Mouse (Mus musculus) CH12.LX (cell line): Measurements from ENCODE around the gene Slc35a5. TPM values are rescaled to one million over a fixed set of nuclear protein-coding genes. Genes with fewer than 3 reads are reported as not detected.

Experiments
- DNase-seq: peaks from one replicate; pipeline ENCODE4 v3.0.0-alpha.2; 2013; ENCODE audit errors: extremely low read depth
- H3K27ac ChIP-seq: 2 replicates; pipeline ENCODE4 v1.5.1; 2012; ENCODE audit warnings: low read depth, mild to moderate bottlenecking, control low read depth, moderate library complexity; ENCODE audit not compliant: insufficient read depth
- H3K27me3 ChIP-seq: replicated peaks from 2 replicates; pipeline ENCODE3; 2012; ENCODE audit warnings: inconsistent platforms
- H3K36me3 ChIP-seq, 2 experiments: replicated peaks in 1 of 2; 2 replicates each; pipeline versions ENCODE3 to v1.6.1; 2012; ENCODE audit warnings: inconsistent platforms in 1 of 2, low read length in 1 of 2, mild to moderate bottlenecking in 1 of 2, mixed read lengths in 1 of 2, moderate library complexity in 1 of 2; ENCODE audit not compliant: control insufficient read depth in 1 of 2, insufficient read depth in 1 of 2
- H3K4me1 ChIP-seq, 2 experiments: 2 replicates each; pipeline ENCODE4 v1.6.1; 2012; ENCODE audit warnings: inconsistent platforms in 1 of 2, moderate library complexity in 1 of 2; ENCODE audit not compliant: insufficient read depth in 2 of 2, control insufficient read depth in 1 of 2
- H3K4me2 ChIP-seq: 2 replicates; pipeline ENCODE4 v1.6.1; 2012; ENCODE audit warnings: low read depth, mild to moderate bottlenecking, control low read depth; ENCODE audit not compliant: poor library complexity, insufficient read depth, severe bottlenecking
- H3K4me3 ChIP-seq, 3 experiments: fragments of 150-350 bp in 1 of 3; sonication (generic) in 1 of 3; replicated peaks in 1 of 3; 2 replicates each; pipeline versions ENCODE3 to v1.5.1; 2011 to 2012; ENCODE audit warnings: low read depth in 2 of 3, low read length in 2 of 3, mild to moderate bottlenecking in 2 of 3, moderate library complexity in 2 of 3, control low read depth in 1 of 3, improper control_type of control experiment in 1 of 3, inconsistent platforms in 1 of 3, mixed read lengths in 1 of 3; ENCODE audit not compliant: poor library complexity in 1 of 3
- H3K79me2 ChIP-seq: replicated peaks from 2 replicates; pipeline ENCODE4 v1.6.1; 2012; ENCODE audit warnings: mild to moderate bottlenecking, moderate library complexity; ENCODE audit not compliant: control insufficient read depth, poor library complexity, insufficient read depth, severe bottlenecking; ENCODE audit errors: extremely low read depth
- H3K9ac ChIP-seq: 2 replicates; pipeline ENCODE4 v1.6.1; 2012; ENCODE audit warnings: low read depth, mild to moderate bottlenecking, control low read depth, moderate library complexity; ENCODE audit not compliant: insufficient read depth
- H3K9me3 ChIP-seq: replicated peaks from 2 replicates; pipeline ENCODE3; 2012; ENCODE audit warnings: low read length, inconsistent platforms, mixed read lengths
- BHLHE40 ChIP-seq: IDR thresholded peaks from 2 replicates; pipeline ENCODE4 v1.6.1; 2011; ENCODE audit warnings: mild to moderate bottlenecking, low read depth, low read length, improper control_type of control experiment
- CHD1 ChIP-seq: IDR thresholded peaks from 2 replicates; pipeline ENCODE4 v1.6.1; 2012; ENCODE audit warnings: low read depth, low read length, improper control_type of control experiment, inconsistent platforms
- CHD2 ChIP-seq: IDR thresholded peaks from 2 replicates; pipeline ENCODE4 v1.6.1; 2011; ENCODE audit warnings: low read length, improper control_type of control experiment
- ELF1 ChIP-seq: IDR thresholded peaks from 2 replicates; pipeline ENCODE4 v1.6.1; 2014; ENCODE audit warnings: low read depth, mild to moderate bottlenecking, inconsistent platforms, low read length, improper control_type of control experiment
- EP300 ChIP-seq: IDR thresholded peaks from 2 replicates; pipeline ENCODE4 v1.6.1; 2011; ENCODE audit warnings: low read length, improper control_type of control experiment
- ETS1 ChIP-seq: conservative IDR thresholded peaks from 2 replicates; pipeline ENCODE4 v1.6.1; 2012; ENCODE audit warnings: low read depth, mild to moderate bottlenecking, inconsistent platforms, low read length, improper control_type of control experiment, moderate library complexity
- GABPA ChIP-seq: IDR thresholded peaks from 2 replicates; pipeline ENCODE4 v1.6.1; 2012; ENCODE audit warnings: low read depth, low read length, improper control_type of control experiment, inconsistent platforms; ENCODE audit not compliant: insufficient replicate concordance
- HCFC1 ChIP-seq: IDR thresholded peaks from 2 replicates; pipeline ENCODE4 v1.6.1; 2012; ENCODE audit warnings: low read depth, mild to moderate bottlenecking, inconsistent platforms, low read length, improper control_type of control experiment
- IRF4 ChIP-seq: IDR thresholded peaks from 2 replicates; pipeline ENCODE4 v1.6.1; 2014; ENCODE audit warnings: low read depth, mild to moderate bottlenecking, inconsistent platforms, low read length, improper control_type of control experiment
- JUN ChIP-seq: IDR thresholded peaks from 2 replicates; pipeline ENCODE4 v1.6.1; 2011; ENCODE audit warnings: low read depth, mild to moderate bottlenecking, low read length, improper control_type of control experiment, moderate library complexity; ENCODE audit not compliant: insufficient read depth
- JUND ChIP-seq: conservative IDR thresholded peaks from 2 replicates; pipeline ENCODE4 v1.6.1; 2011; ENCODE audit warnings: low read depth, low read length, improper control_type of control experiment
- KAT2A ChIP-seq: IDR thresholded peaks from 2 replicates; pipeline ENCODE4 v1.6.1; 2012; ENCODE audit warnings: low read length, improper control_type of control experiment, inconsistent platforms; ENCODE audit not compliant: insufficient replicate concordance
- MAFK ChIP-seq: IDR thresholded peaks from 2 replicates; pipeline ENCODE4 v1.6.1; 2011; ENCODE audit warnings: low read length, improper control_type of control experiment; ENCODE audit not compliant: insufficient replicate concordance
- MAX ChIP-seq: IDR thresholded peaks from 2 replicates; pipeline ENCODE4 v1.6.1; 2011; ENCODE audit warnings: low read length, improper control_type of control experiment
- MAZ ChIP-seq: IDR thresholded peaks from 2 replicates; pipeline ENCODE4 v1.6.1; 2012; ENCODE audit warnings: low read depth, mild to moderate bottlenecking, inconsistent platforms, low read length, improper control_type of control experiment, moderate library complexity
- MEF2A ChIP-seq: IDR thresholded peaks from 2 replicates; pipeline ENCODE4 v1.6.1; 2014; ENCODE audit warnings: low read depth, mild to moderate bottlenecking, inconsistent platforms, low read length, improper control_type of control experiment, borderline replicate concordance
- MXI1 ChIP-seq: IDR thresholded peaks from 2 replicates; pipeline ENCODE4 v1.6.1; 2011; ENCODE audit warnings: mild to moderate bottlenecking, low read depth, low read length, improper control_type of control experiment
- MYC ChIP-seq: IDR thresholded peaks from 2 replicates; pipeline ENCODE4 v1.6.1; 2011; ENCODE audit warnings: low read depth, mild to moderate bottlenecking, improper control_type of control experiment, low read length
- NELFE ChIP-seq: IDR thresholded peaks from 2 replicates; pipeline ENCODE4 v1.6.1; 2011; ENCODE audit warnings: low read depth, low read length, improper control_type of control experiment
- NRF1 ChIP-seq: IDR thresholded peaks from 2 replicates; pipeline ENCODE4 v1.6.1; 2014; ENCODE audit warnings: low read depth, mild to moderate bottlenecking, inconsistent platforms, low read length, improper control_type of control experiment, moderate library complexity
- PAX5 ChIP-seq: IDR thresholded peaks from 2 replicates; pipeline ENCODE4 v1.6.1; 2012; ENCODE audit warnings: low read length, inconsistent platforms, mixed read lengths
- POLR2AphosphoS2 ChIP-seq: IDR thresholded peaks from 2 replicates; pipeline ENCODE4 v1.6.1; 2011; ENCODE audit warnings: low read depth, low read length, improper control_type of control experiment
- RAD21 ChIP-seq: IDR thresholded peaks from 2 replicates; pipeline ENCODE4 v1.6.1; 2011; ENCODE audit warnings: low read depth, mild to moderate bottlenecking, low read length, improper control_type of control experiment, moderate library complexity
- RCOR1 ChIP-seq: conservative IDR thresholded peaks from 2 replicates; pipeline ENCODE4 v1.6.1; 2012; ENCODE audit warnings: low read depth, mild to moderate bottlenecking, inconsistent platforms, low read length, improper control_type of control experiment
- SIN3A ChIP-seq: IDR thresholded peaks from 2 replicates; pipeline ENCODE4 v1.6.1; 2012; ENCODE audit warnings: low read length, improper control_type of control experiment, inconsistent platforms
- SMC3 ChIP-seq: IDR thresholded peaks from 2 replicates; pipeline ENCODE4 v1.6.1; 2011; ENCODE audit warnings: low read depth, low read length, improper control_type of control experiment
- TBP ChIP-seq: conservative IDR thresholded peaks from 2 replicates; pipeline ENCODE4 v1.6.1; 2011; ENCODE audit warnings: low read depth, low read length, improper control_type of control experiment
- TCF12 ChIP-seq: IDR thresholded peaks from 2 replicates; pipeline ENCODE4 v1.6.1; 2014; ENCODE audit warnings: low read depth, mild to moderate bottlenecking, inconsistent platforms, low read length, improper control_type of control experiment
- UBTF ChIP-seq: IDR thresholded peaks from 2 replicates; pipeline ENCODE4 v1.6.1; 2012; ENCODE audit warnings: low read depth, mild to moderate bottlenecking, inconsistent platforms, low read length, improper control_type of control experiment, moderate library complexity
- USF1 ChIP-seq: IDR thresholded peaks from 2 replicates; pipeline ENCODE4 v1.6.1; 2014; ENCODE audit warnings: low read depth, mild to moderate bottlenecking, inconsistent platforms, low read length, improper control_type of control experiment
- USF2 ChIP-seq: conservative IDR thresholded peaks from 2 replicates; pipeline ENCODE4 v1.6.1; 2011; ENCODE audit warnings: low read depth, low read length, improper control_type of control experiment
- ZKSCAN1 ChIP-seq: IDR thresholded peaks from 2 replicates; pipeline ENCODE4 v1.6.1; 2012; ENCODE audit warnings: low read depth, inconsistent platforms, low read length, improper control_type of control experiment, borderline replicate concordance
- ZMIZ1 ChIP-seq: IDR thresholded peaks from 2 replicates; pipeline ENCODE4 v1.6.1; 2012; ENCODE audit warnings: low read depth, mild to moderate bottlenecking, inconsistent platforms, low read length, improper control_type of control experiment
- ZNF384 ChIP-seq: IDR thresholded peaks from 2 replicates; pipeline ENCODE4 v1.6.1; 2012; ENCODE audit warnings: low read depth, low read length, improper control_type of control experiment, inconsistent platforms
- dilution Hi-C: fragments of 300-500 bp; cut with MboI; formaldehyde crosslinking; loops from 2 replicates; pipeline ENCODE4 v1.14.3; 2020; ENCODE audit warnings: low sequenced_read_pairs; ENCODE audit not compliant: extremely low pct_unique_long_range_greater_than_20kb, extremely low pct_ligation_motif_present
- in situ Hi-C: fragments of 300-500 bp; cut with MboI; formaldehyde crosslinking; loops from 3 replicates; pipeline ENCODE4 v1.14.3; 2019; ENCODE audit warnings: low sequenced_read_pairs, low pct_ligation_motif_present, low pct_unique_long_range_greater_than_20kb, mixed read lengths
- polyA plus RNA-seq: library from polyadenylated mRNA; unstranded; fragments of >175 nt; gene quantifications from 2 replicates; pipeline ENCODE4 v1.2.1, GENCODE M21; 2012; ENCODE audit warnings: low read depth; ENCODE audit not compliant: insufficient read length
- total RNA-seq, 2 experiments: library from RNA; depleted of rRNA; stranded (reverse); fragments of 300-350 nt in 1 of 2; fragments of >200 nt in 1 of 2; gene quantifications; 2 replicates each; pipeline ENCODE4 v1.2.3; 2012 to 2014

Gene Slc35a5
- total and polyA plus RNA-seq, 3 experiments = 6.1 to 14.8 (median 7.4) TPM

GRCm38 (mm10) chr16:45093137-45093731 is 65.3 kb downstream of the Slc35a5 start, which contains the start of gene Ccdc80:
TSS of gene Ccdc80 (plus strand) at chr16:45093402.
- H3K9ac ChIP-seq = peak within 1 kb of the TSS; percentile 24; the same call in 1 of the 2 replicates
- dilution Hi-C loops = no loop called here

GRCm38 (mm10) chr16:45090005-45090404 is 68.5 kb downstream of the Slc35a5 start:
- dilution Hi-C loops = no loop called here
- DNase-seq = peak; percentile 94
- Histone ChIP-seq H3K79me2 (no peaks in the 10 kb centered on the region), H3K4me2 (peak overlapping the region; percentile 98), H3K4me3 (peak overlapping the region; percentile 10 to 41 (median 40)), H3K36me3 (no peaks in the 10 kb centered on the region), H3K9me3 (no peaks in the 10 kb centered on the region), H3K27me3 (no peaks in the 10 kb centered on the region), H3K27ac (no peak overlapping the region), H3K4me1 (peaks cover 10 to 51% of the 10 kb centered on the region in 2 experiments), H3K9ac (peak overlapping the region; percentile 65)
- in situ Hi-C loops = loop anchor here (5.0 to 25.0 kb wide), 2 partner anchors 128 to 603 kb away; no protein-coding TSS in a partner anchor
- TF ChIP-seq RCOR1 = no peak
- 0 out of 2 replicates have a peak, but pooled peaks have one; percentile 27 for TF ChIP-seq MAX
- no peak for TF ChIP-seq USF1
- TF ChIP-seq KAT2A = no peak
- TF ChIP-seq ELF1 = peak; percentile 76
- peak; percentile 97 for TF ChIP-seq SMC3
- TF ChIP-seq RAD21 = no peak; the same call in none of the 2 replicates
- no peak for TF ChIP-seq POLR2AphosphoS2
- TF ChIP-seq MAZ = peak; percentile 76; the same call in 1 of the 2 replicates
- 0 out of 2 replicates have a peak, but pooled peaks have one; percentile 32 for TF ChIP-seq NRF1
- TF ChIP-seq USF2 = no peak
- peak; percentile 62 for TF ChIP-seq MYC
- peak; percentile 59; the same call in 1 of the 2 replicates for TF ChIP-seq NELFE
- no peak for TF ChIP-seq TBP
- TF ChIP-seq ZMIZ1 = no peak
- TF ChIP-seq MAFK = no peak
- peak; percentile 35 for TF ChIP-seq ETS1
- no peak for TF ChIP-seq PAX5
- TF ChIP-seq CHD2 = no peak

More at GRCm38 (mm10) chr16:45093137-45093731, 65.3 kb downstream of the Slc35a5 start, which contains the start of gene Ccdc80:
- H3K9me3 ChIP-seq = no peaks in the 10 kb centered on the region
- H3K4me1 ChIP-seq = peaks cover 10 to 55% of the 10 kb centered on the region in 2 experiments
- no peak within 1 kb of the TSS for H3K27ac ChIP-seq
- H3K79me2 ChIP-seq = no peaks in the 10 kb centered on the region
- in situ Hi-C loops = loop anchor here (5.0 to 25.0 kb wide), 2 partner anchors 131 to 606 kb away; no protein-coding TSS in a partner anchor
- peak within 1 kb of the TSS; percentile 1 to 65 (median 2) for H3K4me3 ChIP-seq
- H3K36me3 ChIP-seq = no peaks in the 10 kb centered on the region
- TF ChIP-seq KAT2A = 0 out of 2 replicates have a peak, but pooled peaks have one; percentile 41
- TF ChIP-seq ETS1 = peak; percentile 97
- peak; percentile 82 for TF ChIP-seq MAX
- peak; percentile 88 for TF ChIP-seq MAZ
- peak; percentile 86 for TF ChIP-seq IRF4
- no peak for TF ChIP-seq PAX5
- TF ChIP-seq BHLHE40 = peak; percentile 88
- peak; percentile 67 for TF ChIP-seq MAFK
- TF ChIP-seq UBTF = 0 out of 2 replicates have a peak, but pooled peaks have one; percentile 47
- no peak for TF ChIP-seq NELFE
- peak; percentile 88 for TF ChIP-seq JUN
- no peak for TF ChIP-seq SMC3
- TF ChIP-seq MEF2A = peak; percentile 99
- no peak for TF ChIP-seq USF1
- TF ChIP-seq MYC = peak; percentile 76; the same call in 1 of the 2 replicates
- TF ChIP-seq HCFC1 = peak; percentile 28; the same call in 1 of the 2 replicates
- no peak for TF ChIP-seq GABPA
- TF ChIP-seq CHD1 = peak; percentile 52; the same call in 1 of the 2 replicates
- TF ChIP-seq USF2 = no peak
- peak; percentile 93 for TF ChIP-seq JUND
- peak; percentile 91 for TF ChIP-seq EP300
- no peak for TF ChIP-seq ZKSCAN1
- peak; percentile 78 for TF ChIP-seq MXI1
- TF ChIP-seq ELF1 = peak; percentile 41; the same call in 1 of the 2 replicates
- TF ChIP-seq ZMIZ1 = no peak
- TF ChIP-seq CHD2 = peak; percentile 60
- peak; percentile 89 for TF ChIP-seq RCOR1
- peak; percentile 34; the same call in 1 of the 2 replicates for TF ChIP-seq ZNF384
- TF ChIP-seq SIN3A = peak; percentile 91
- peak; percentile 74 for TF ChIP-seq TCF12
- H3K27me3 ChIP-seq = no peaks in the 10 kb centered on the region
- H3K4me2 ChIP-seq = peak within 1 kb of the TSS; percentile 68
- DNase-seq = peak; percentile 93
